Mouse (Mus musculus) inflammation-experienced regulatory T-cells, adult 6 months (primary cell): ENCODE measurements around the gene Sap30l. TPM values are rescaled to one million over a fixed set of nuclear protein-coding genes. Genes with fewer than 3 reads are reported as not detected.
"Not testable (repeated sequence)": the region's sequence is repeated elsewhere in the genome, so short reads cannot be mapped to it uniquely, and the experiment has no call there.

ENCODE experiments used
- ATAC-seq: one replicate; pipeline ENCODE4 v1.8.0; 2017
- polyA plus RNA-seq, 3 experiments: library from polyadenylated mRNA; unstranded; fragments of 100-300 nt; shearing (Covaris generic); gene quantifications; one replicate each; pipeline ENCODE4 v1.2.1; 2017

The Sap30l gene
- polyA plus RNA-seq, 3 experiments from 2014 or later = 4.9 to 6.9 (median 6.7) TPM

GRCm38 (mm10) chr11:57832552-57833201 lies 31.2 kb downstream of the Sap30l start, which contains the start of gene Hand1:
Hand1 (minus strand) TSS chr11:57832818.
- no peak for ATAC-seq

- ATAC-seq = no peak
Measured at GRCm38 (mm10) chr11:57833296-57833977, 32.0 kb downstream of the Sap30l start.

- no peak for ATAC-seq
Measured at GRCm38 (mm10) chr11:57834031-57834430, 32.6 kb downstream of the Sap30l start.

GRCm38 (mm10) chr11:57835331-57835730 lies 33.9 kb downstream of the Sap30l start:
- no peak for ATAC-seq

GRCm38 (mm10) chr11:57835931-57836330 lies 34.5 kb downstream of the Sap30l start:
- ATAC-seq = no peak

- no peak for ATAC-seq
Measured at GRCm38 (mm10) chr11:57836401-57836800, 35.0 kb downstream of the Sap30l start.

- ATAC-seq = no peak
Measured at GRCm38 (mm10) chr11:57836872-57837680, 35.6 kb downstream of the Sap30l start.

GRCm38 (mm10) chr11:57837861-57838680 lies 36.6 kb downstream of the Sap30l start:
- no peak for ATAC-seq

- no peak for ATAC-seq
Measured at GRCm38 (mm10) chr11:57840986-57841385, 39.5 kb downstream of the Sap30l start.

- no peak for ATAC-seq
Measured at GRCm38 (mm10) chr11:57841391-57841790, 40.0 kb downstream of the Sap30l start.

- ATAC-seq = not testable (repeated sequence)
Measured at GRCm38 (mm10) chr11:57846421-57847363, 45.3 kb downstream of the Sap30l start.

- no peak for ATAC-seq
Measured at GRCm38 (mm10) chr11:57847396-57847795, 46.0 kb downstream of the Sap30l start.

GRCm38 (mm10) chr11:57850298-57850697 lies 48.9 kb downstream of the Sap30l start:
- ATAC-seq = no peak

- no peak for ATAC-seq
Measured at GRCm38 (mm10) chr11:57850931-57851330, 49.5 kb downstream of the Sap30l start.

- no peak for ATAC-seq
Measured at GRCm38 (mm10) chr11:57853571-57853970, 52.1 kb downstream of the Sap30l start.

- ATAC-seq = no peak
Measured at GRCm38 (mm10) chr11:57857709-57858108, 56.3 kb downstream of the Sap30l start.

Other genes with a start within 250 kb of the Sap30l start
- gene Galnt10, start 156.2 kb upstream of the Sap30l start, polyA plus RNA-seq = 1 to 10 TPM; 2.8 to 5.2 (median 4.6) TPM
- not detected for gene Hand1, start 31.2 kb downstream of the Sap30l start, polyA plus RNA-seq
- gene Larp1, start 207.4 kb downstream of the Sap30l start, polyA plus RNA-seq = 10 to 100 TPM; 21.0 to 29.3 (median 24.1) TPM